Comparison of ENCODE assay signal across 28 mouse cellular contexts in the genomic region with DNA sequence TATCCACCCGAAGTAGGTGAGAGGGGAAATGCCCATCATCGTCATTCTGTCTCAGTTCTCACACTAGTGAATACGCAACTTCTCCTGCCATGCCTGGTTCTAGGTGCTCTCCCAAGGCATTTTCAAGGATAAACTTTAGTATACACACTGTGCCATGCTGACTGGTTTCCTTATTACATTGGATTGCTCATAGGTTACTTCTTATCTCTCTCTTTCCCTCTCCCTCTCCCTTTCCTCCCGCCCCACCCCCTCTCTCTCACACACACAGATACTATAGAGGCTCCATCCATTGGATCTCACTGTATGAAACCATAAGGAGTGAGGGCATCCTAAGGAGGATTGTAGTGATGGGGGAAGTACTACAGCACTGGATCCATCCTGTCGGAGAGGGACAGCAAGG. TPM values are rescaled to one million over a fixed set of nuclear protein-coding genes. Genes with fewer than 3 reads are reported as not detected.
DNase-seq lines count a peak whose midpoint lies in the region; ATAC-seq and TF ChIP-seq lines count a peak whose summit lies in the region.
"Had no signal": no experiment of that assay in that cellular context is flagged by ENCODE, and none has a peak within 500 bp of the region (broad histone marks: within the 10 kb centered on the region; RNA-seq: fewer than 3 reads in every experiment).

No protein-coding gene starts in this region.

- H3K9ac ChIP-seq in liver, embryonic 12.5 days: no peak overlapping the region
- H3K9ac ChIP-seq in liver, embryonic 15.5 days: no peak overlapping the region
- no peak overlapping the region for H3K9ac ChIP-seq in liver, postnatal 0 days (replicated peaks)
- H3K9ac ChIP-seq in intestine, postnatal 0 days (ENCODE audit: low read depth, low read length): no peak overlapping the region
- H3K9ac ChIP-seq: embryonic facial prominence, embryonic 13.5 days; embryonic facial prominence, embryonic 15.5 days; forebrain, embryonic 12.5 days had no signal

- no peak overlapping the region for H3K27ac ChIP-seq in liver, embryonic 12.5 days
- no peak overlapping the region for H3K27ac ChIP-seq in liver, embryonic 15.5 days (replicated peaks)
- H3K27ac ChIP-seq in liver, postnatal 0 days (ENCODE audit: low read depth): no peak overlapping the region
- no peak overlapping the region for H3K27ac ChIP-seq in intestine, postnatal 0 days (ENCODE audit: low read depth, low read length)
- H3K27ac ChIP-seq: embryonic facial prominence, embryonic 13.5 days; embryonic facial prominence, embryonic 15.5 days; forebrain, embryonic 10.5 days; forebrain, embryonic 12.5 days had no signal

- peaks cover 52% of the 10 kb centered on the region for H3K4me1 ChIP-seq in liver, embryonic 12.5 days
- peaks cover 47% of the 10 kb centered on the region for H3K4me1 ChIP-seq in liver, embryonic 15.5 days (replicated peaks)
- peaks cover 20% of the 10 kb centered on the region for H3K4me1 ChIP-seq in liver, postnatal 0 days (ENCODE audit: insufficient read depth)
- H3K4me1 ChIP-seq in intestine, postnatal 0 days (replicated peaks; ENCODE audit: control insufficient read depth, insufficient read depth, low read length): peaks cover 2% of the 10 kb centered on the region; the same call in 1 of the 2 replicates

- no peaks in the 10 kb centered on the region for H3K9me3 ChIP-seq in liver, embryonic 12.5 days (replicated peaks)
- H3K9me3 ChIP-seq in liver, embryonic 15.5 days (replicated peaks): no peaks in the 10 kb centered on the region
- no peaks in the 10 kb centered on the region for H3K9me3 ChIP-seq in liver, postnatal 0 days (ENCODE audit: low read length)
- no peaks in the 10 kb centered on the region for H3K9me3 ChIP-seq in intestine, postnatal 0 days (ENCODE audit: control insufficient read depth)
- H3K9me3 ChIP-seq: embryonic facial prominence, embryonic 13.5 days; embryonic facial prominence, embryonic 15.5 days; forebrain, embryonic 10.5 days; forebrain, embryonic 12.5 days; G1E had no signal

- H3K27me3 ChIP-seq in liver, embryonic 12.5 days (replicated peaks): no peaks in the 10 kb centered on the region
- H3K27me3 ChIP-seq in liver, embryonic 15.5 days: no peaks in the 10 kb centered on the region
- no peaks in the 10 kb centered on the region for H3K27me3 ChIP-seq in liver, postnatal 0 days (ENCODE audit: insufficient read depth, low read length)
- no peaks in the 10 kb centered on the region for H3K27me3 ChIP-seq in intestine, postnatal 0 days (replicated peaks; ENCODE audit: control insufficient read depth, insufficient read depth, low read length)
- H3K27me3 ChIP-seq: CH12.LX; embryonic facial prominence, embryonic 13.5 days; embryonic facial prominence, embryonic 15.5 days; forebrain, embryonic 12.5 days; Patski had no signal

- TF ChIP-seq EP300 in liver, postnatal 0 days (IDR thresholded peaks at IDR 0.05; ENCODE audit: low read depth): no peak

- TF ChIP-seq CTCF in liver, postnatal 0 days (IDR thresholded peaks at IDR 0.05; ENCODE audit: low read depth): no peak
- no peak for TF ChIP-seq CTCF in intestine, postnatal 0 days (IDR thresholded peaks at IDR 0.05; ENCODE audit: low read depth)

- no peaks in the 10 kb centered on the region for H3K36me3 ChIP-seq in liver, embryonic 12.5 days
- no peaks in the 10 kb centered on the region for H3K36me3 ChIP-seq in liver, embryonic 15.5 days (replicated peaks)
- H3K36me3 ChIP-seq in liver, postnatal 0 days (replicated peaks; ENCODE audit: insufficient read depth, low read length): no peaks in the 10 kb centered on the region
- no peaks in the 10 kb centered on the region for H3K36me3 ChIP-seq in intestine, postnatal 0 days (ENCODE audit: control insufficient read depth, insufficient read depth)
- H3K36me3 ChIP-seq: embryonic facial prominence, embryonic 13.5 days; embryonic facial prominence, embryonic 15.5 days; forebrain, embryonic 10.5 days; forebrain, embryonic 12.5 days had no signal

- ATAC-seq in liver, embryonic 12.5 days: peak; percentile 14; the same call in 1 of the 2 replicates
- ATAC-seq in liver, embryonic 15.5 days (ENCODE audit: insufficient read depth): peak; percentile 28; the same call in 1 of the 2 replicates
- no peak for ATAC-seq in liver, postnatal 0 days
- peak; percentile 76 for ATAC-seq in intestine, postnatal 0 days
- ATAC-seq in megakaryocyte progenitor cell, adult 5-6 weeks (replicated peaks; ENCODE audit: poor library complexity): no peak
- ATAC-seq: activated CD4-positive, CD25-positive, alpha-beta regulatory T cell, adult 4 months; CD4-positive, CD25-positive, alpha-beta regulatory T cell, adult 4 months; forebrain, embryonic 14.5 days; Patski had no signal

- WGBS in liver, embryonic 12.5 days (ENCODE audit: insufficient replicate concordance): 71% methylated on average over 5 of the region's 5 CpGs
- WGBS in liver, embryonic 15.5 days (ENCODE audit: insufficient replicate concordance): 69% methylated on average over 5 of the region's 5 CpGs
- 79% methylated on average over 5 of the region's 5 CpGs for WGBS in liver, postnatal 0 days (ENCODE audit: insufficient replicate concordance)
- 75% methylated on average over 5 of the region's 5 CpGs for WGBS in intestine, postnatal 0 days

- DNase-seq in liver: no peak
- DNase-seq in liver, postnatal 0 days: no peak
- no peak for DNase-seq in heart, postnatal 14 days
- DNase-seq: adrenal gland, adult 8-10 months; adrenal gland, postnatal 14 days; adrenal gland, postnatal 36 days; B cell, adult 2 months; cerebellum, adult 11-12 months; cerebellum, adult 2 months; cerebellum, adult 9-10 months; cerebellum, postnatal 10 days; cerebellum, postnatal 25 days; embryo, embryonic 11 days had no signal

- H3K4me2 ChIP-seq in liver, embryonic 12.5 days: no peak overlapping the region
- H3K4me2 ChIP-seq in liver, embryonic 15.5 days: no peak overlapping the region
- H3K4me2 ChIP-seq in liver, postnatal 0 days (ENCODE audit: low read depth, low read length): no peak overlapping the region
- H3K4me2 ChIP-seq in intestine, postnatal 0 days (replicated peaks; ENCODE audit: low read depth): no peak overlapping the region
- H3K4me2 ChIP-seq: embryonic facial prominence, embryonic 13.5 days; embryonic facial prominence, embryonic 15.5 days; forebrain, embryonic 12.5 days had no signal

- no peak overlapping the region for H3K4me3 ChIP-seq in liver, embryonic 12.5 days
- H3K4me3 ChIP-seq in liver, embryonic 15.5 days (replicated peaks): no peak overlapping the region
- H3K4me3 ChIP-seq in liver, postnatal 0 days (ENCODE audit: low read depth, low read length): no peak overlapping the region
- no peak overlapping the region for H3K4me3 ChIP-seq in intestine, postnatal 0 days (ENCODE audit: low read depth, low read length)
- H3K4me3 ChIP-seq: embryonic facial prominence, embryonic 13.5 days; embryonic facial prominence, embryonic 15.5 days; erythroblast, embryonic 14.5 days; forebrain, embryonic 10.5 days; forebrain, embryonic 12.5 days had no signal

- intact Hi-C loops in heart, postnatal 14 days (cut with DNase I): no loop called here

RNA-seq across cellular contexts. Expression of a gene that starts 38.0 kb away (rescaled TPM):
- 307 and 317 TPM in 2 replicates for polyA plus RNA-seq in liver, embryonic 12.5 days (2016; fragmentation: Nextera tagmentation; extraction: Ambion mirVana)
- 290 and 291 TPM in 2 replicates for polyA plus RNA-seq in liver, embryonic 15.5 days (2015; fragmentation: Nextera tagmentation; extraction: Ambion mirVana)
- polyA plus RNA-seq in liver, postnatal 0 days (2015; fragmentation: Nextera tagmentation; extraction: Ambion mirVana): 271 and 284 TPM in 2 replicates
- 504 and 571 TPM in 2 replicates for polyA plus RNA-seq in intestine, postnatal 0 days (2015; fragmentation: Nextera tagmentation; extraction: Ambion mirVana)
- 542 and 574 TPM in 2 replicates for total RNA-seq in megakaryocyte progenitor cell, adult 5-6 weeks (2015)
- 723 and 819 TPM in 2 replicates for total RNA-seq in megakaryocyte progenitor cell, adult 5-6 weeks (2017)
- 100 to 1,000 TPM; 169 to 176 TPM for total RNA-seq in heart, postnatal 14 days (2021)

RNA-seq across cellular contexts. Expression of a gene that starts 38.1 kb away (rescaled TPM):
- polyA plus RNA-seq in liver, embryonic 12.5 days (2016; fragmentation: Nextera tagmentation; extraction: Ambion mirVana): 6.0 and 6.3 TPM in 2 replicates
- polyA plus RNA-seq in liver, embryonic 15.5 days (2015; fragmentation: Nextera tagmentation; extraction: Ambion mirVana): 1.9 and 2.3 TPM in 2 replicates
- 1.5 and 1.9 TPM in 2 replicates for polyA plus RNA-seq in liver, postnatal 0 days (2015; fragmentation: Nextera tagmentation; extraction: Ambion mirVana)
- polyA plus RNA-seq in intestine, postnatal 0 days (2015; fragmentation: Nextera tagmentation; extraction: Ambion mirVana): 6.1 and 6.9 TPM in 2 replicates
- total RNA-seq in megakaryocyte progenitor cell, adult 5-6 weeks (2015): 14.2 and 15.7 TPM in 2 replicates
- 11.8 and 14.7 TPM in 2 replicates for total RNA-seq in megakaryocyte progenitor cell, adult 5-6 weeks (2017)
- total RNA-seq in heart, postnatal 14 days (2021): 10 to 100 TPM; 11.9 to 12.6 TPM

Comparison
In these comparisons a context has a peak if more than half of its experiments do, and no peak if none do; other contexts are left out.
1. ATAC-seq: peak in liver, embryonic 12.5 days (single experiment), liver, embryonic 15.5 days (single experiment) and intestine, postnatal 0 days (single experiment); none in liver, postnatal 0 days (single experiment) and megakaryocyte progenitor cell, adult 5-6 weeks (single experiment).